Mouse (Mus musculus): Measurements from ENCODE around the gene Pcyt1a.

Gene Pcyt1a

DNA sequence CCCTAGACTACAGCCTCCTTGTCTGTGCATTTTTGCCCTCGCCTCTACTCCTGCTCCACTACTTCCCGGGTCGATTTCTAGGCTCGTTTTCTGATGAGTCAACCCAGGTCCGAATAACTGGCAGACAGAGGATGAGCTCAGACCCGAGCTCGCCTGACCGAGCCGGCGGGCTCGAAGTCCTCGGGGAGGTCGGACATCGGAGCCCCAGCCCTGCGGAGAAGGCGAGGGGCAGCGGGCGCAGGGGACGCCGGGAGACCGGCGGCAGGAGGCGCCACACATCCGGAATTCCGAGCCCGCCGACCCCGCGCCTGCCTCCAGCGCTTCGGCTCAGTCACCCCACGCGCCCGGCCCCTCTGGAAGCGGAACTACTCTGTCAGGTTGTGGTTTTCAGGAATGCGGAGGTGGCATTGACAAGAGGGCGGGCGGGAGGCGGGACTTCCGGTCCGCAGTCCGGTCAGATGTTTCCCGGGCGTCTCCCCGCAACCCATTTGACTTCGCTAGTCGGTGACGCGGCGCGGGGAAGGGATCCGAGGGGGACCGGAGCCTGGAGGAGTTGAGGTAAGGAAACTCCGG, at the start of gene Pcyt1a:
Gene Pcyt1a, plus strand, starts transcription at position 448 of the 573 bp plus-strand sequence.
- peak; percentile 93 to 98 for DNase-seq (ENCODE audit: inconsistent age in 2 of 2, low spot score in 1 of 2)

DNA sequence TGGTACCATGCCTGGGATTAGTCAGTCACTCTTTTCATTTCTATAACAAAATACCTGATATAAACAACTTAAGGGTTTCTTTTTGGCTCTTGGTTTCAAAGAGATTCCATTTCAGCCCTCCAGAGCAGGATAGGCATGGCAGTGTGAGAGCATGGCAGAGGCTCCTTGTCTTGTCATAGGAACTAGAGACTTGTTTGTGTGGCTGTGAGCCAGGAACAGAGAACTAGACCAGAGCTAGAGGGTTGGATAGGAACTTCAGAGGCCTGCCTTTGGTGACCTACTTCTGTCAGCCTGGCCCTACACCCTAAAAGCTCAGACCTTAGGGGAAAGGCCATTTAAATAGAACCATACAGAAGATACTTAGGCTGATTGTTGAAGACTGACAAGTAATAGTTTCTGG, 47.8 kb upstream of the Pcyt1a start:
- DNase-seq (ENCODE audit: inconsistent age in 2 of 2, low spot score in 1 of 2): no peak

DNA sequence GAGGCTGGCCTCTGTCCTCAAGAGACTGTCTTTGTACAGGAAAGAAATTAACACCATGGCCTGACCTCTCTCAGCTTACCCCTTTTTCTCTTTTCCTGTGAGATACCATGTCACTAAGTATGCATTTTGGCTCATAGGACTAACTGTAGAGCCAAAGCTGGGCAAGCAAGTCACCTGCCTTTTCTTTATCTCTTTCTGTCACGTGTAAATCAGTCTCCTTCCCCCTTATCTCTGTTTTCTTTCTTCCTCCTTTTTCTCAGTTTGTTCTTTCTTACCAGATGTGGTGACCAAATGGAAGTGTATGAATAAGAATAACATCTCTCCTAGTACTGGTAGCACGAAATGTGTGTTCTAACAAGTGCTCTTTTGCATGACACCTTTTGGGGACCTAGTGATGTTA, 45.8 kb upstream of the Pcyt1a start:
- DNase-seq (ENCODE audit: inconsistent age in 2 of 2, low spot score in 1 of 2): no peak

DNA sequence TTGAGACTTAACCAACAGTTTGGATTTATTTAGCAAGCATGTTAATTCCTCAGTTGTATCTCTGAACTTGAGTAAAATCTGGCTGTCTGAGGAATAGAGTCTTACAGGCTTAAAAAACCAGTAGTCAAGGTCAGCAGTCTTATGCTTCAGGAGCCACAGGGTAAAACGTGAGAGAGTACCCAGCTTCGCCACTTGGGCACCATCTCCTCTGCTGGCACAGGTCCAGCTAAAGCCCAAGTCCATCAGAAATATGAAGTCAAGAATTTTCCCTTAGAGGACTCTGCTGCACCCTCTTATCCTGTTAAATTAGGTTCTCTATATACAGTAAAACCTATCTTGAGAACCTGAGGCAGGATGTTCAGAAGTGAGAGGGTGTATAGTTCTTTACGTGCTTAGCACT, 43.9 kb upstream of the Pcyt1a start:
- no peak for DNase-seq (ENCODE audit: inconsistent age in 2 of 2, low spot score in 1 of 2)

DNA sequence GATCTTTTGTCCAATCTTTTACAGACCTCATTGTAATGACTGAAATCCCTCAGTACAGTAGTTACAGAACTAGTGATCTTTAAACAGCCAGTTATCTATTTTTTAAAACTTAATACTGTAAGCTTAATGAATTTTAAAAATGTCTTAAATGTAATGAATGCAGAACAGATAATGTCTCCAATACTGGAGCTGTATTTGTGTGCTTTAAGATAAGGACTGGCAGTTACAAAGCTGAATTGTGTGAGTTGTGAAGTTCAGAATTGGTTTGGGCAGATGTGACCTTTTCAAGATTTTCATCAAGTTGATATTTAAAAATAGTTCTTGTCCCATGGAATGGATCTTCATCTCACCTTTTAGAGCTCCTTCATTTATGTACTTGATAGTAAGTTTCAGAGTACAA, 41.7 kb upstream of the Pcyt1a start:
- DNase-seq (ENCODE audit: inconsistent age in 2 of 2, low spot score in 1 of 2): no peak

DNA sequence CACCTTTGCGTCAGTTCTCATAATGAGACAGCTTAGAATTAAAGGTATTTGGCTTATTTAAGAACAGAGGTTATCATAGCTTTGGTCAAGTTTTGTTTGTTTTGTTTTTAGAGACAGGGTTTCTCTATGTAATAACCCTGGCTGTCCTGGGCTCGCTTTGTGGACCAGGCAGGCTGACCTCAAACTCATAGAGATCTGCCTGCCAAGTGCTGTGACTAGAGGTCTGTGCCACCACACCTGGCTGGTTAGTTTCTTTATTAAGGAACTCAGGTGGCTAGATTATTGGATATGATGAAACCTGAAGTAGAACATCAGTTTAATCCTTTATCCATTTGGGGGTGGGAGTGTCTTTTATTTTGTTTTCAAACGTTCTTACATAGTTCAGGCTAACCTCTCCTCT, 40.9 kb upstream of the Pcyt1a start:
- no peak for DNase-seq (ENCODE audit: inconsistent age in 2 of 2, low spot score in 1 of 2)

DNA sequence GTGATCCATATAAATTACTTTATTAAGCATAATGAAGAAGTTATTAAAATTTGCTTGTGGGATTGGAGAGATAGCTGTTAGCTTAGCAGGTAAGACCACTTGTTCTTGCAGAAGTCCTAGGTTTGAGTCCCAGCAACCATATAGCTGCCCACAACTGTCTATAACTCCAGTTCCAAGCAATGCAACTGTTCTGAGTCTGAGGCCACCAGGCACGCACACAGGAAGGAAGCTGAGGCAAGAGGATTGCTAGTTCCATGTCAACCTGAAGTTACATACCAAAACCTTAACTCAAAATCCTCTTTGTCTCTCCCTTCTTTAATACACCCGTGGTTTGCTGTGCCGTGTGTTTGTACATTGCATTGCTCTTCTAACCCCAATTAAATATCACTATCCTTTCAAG, 39.8 kb upstream of the Pcyt1a start:
- no peak for DNase-seq (ENCODE audit: inconsistent age in 2 of 2, low spot score in 1 of 2)

DNA sequence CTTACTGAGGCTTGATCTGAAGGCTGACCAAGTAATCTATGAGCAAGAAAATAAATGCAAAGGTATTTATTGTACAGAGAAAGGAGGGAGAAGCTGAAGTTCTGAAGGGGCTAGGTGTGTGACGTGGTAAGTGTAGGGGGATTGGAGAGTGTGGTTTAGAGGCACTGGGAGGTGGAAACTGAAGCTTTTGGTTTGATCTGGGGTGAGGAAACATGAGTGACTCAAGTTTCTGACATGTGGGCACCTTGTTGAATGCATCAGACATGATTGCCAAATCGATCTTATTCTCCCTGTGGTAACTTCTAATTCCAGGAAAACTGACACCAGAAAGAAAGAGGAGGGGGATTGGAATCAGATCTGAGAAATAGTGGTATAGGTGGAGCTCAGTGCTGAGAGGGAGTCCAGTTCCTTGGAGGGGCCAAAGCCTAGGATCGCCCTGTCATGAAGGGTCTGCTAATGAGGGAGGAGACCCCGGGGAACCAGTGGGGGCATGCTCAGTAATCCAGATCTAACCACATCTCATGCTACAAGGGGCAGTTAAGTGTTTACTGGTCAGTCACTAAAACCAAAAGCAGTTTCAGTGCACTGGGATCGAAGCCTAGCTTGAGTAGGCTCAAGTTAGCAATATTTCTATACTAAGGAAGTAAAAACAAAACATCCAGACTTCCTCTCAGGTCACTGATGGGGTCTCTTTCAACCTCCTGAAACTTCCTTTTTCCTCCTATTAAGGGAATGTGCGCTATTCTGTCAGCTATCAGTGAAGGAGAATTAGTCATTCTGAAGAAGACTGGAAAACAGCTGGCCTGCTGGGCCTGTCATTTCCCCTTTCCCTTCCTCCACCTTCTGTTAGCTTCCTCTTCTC, 34.8 kb upstream of the Pcyt1a start:
- DNase-seq (ENCODE audit: inconsistent age in 2 of 2, low spot score in 1 of 2): peak in 1 of 2 experiments; percentile 54

DNA sequence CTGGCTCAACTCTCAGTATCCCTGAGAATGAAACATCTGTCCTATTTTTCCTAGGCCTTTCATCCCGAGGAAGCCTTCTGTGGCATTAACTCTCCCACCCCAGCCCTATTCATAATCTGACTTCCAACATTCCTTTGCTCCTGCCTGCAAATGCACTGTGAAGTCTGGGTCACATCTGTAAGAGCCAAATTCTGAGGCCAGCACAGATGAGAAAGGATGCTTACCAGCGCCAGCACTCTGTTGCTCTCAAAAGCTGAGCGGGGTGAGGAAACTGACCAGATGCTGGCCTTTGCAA, 34.2 kb upstream of the Pcyt1a start:
- peak in 1 of 2 experiments; percentile 36 for DNase-seq (ENCODE audit: inconsistent age in 2 of 2, low spot score in 1 of 2)

DNA sequence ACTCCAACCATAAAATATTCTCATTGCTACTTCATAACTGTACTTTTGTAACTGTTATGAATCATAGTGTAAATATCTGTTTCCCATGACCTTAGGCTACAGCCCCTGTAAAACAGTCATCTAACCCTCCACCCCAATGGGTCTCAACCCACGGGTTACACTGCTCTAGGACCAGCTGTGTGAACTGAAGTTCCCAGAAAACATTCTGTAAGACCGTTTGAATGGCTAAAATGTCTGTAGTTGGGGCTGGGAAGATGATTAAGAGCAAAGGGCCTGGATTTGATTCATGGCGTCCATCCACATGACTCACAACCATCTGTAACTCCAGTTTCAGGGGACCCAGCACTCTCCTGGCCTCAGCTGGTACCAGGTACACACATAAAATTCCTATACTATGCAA, 32.5 kb upstream of the Pcyt1a start:
- DNase-seq (ENCODE audit: inconsistent age in 2 of 2, low spot score in 1 of 2): peak in 1 of 2 experiments; percentile 85

DNA sequence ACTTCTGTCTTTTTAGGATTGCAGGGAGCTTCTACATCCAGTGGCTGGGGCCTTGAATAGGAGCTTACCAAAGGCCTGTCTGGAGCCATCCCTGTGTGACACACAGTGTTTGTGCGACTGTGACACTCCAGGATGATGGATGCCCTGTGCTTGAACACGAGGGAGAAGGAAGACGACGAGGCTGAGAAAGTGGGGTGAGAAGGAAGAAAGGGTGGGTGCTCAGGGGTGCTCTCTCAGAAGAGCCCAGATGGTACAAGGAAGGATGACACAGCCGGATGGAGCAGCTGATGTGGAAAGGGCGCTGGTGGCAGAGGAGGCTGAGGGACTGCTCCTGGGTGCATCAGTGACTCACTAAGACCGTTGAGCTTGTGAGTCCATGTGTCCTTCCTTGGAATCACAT, 30.5 kb upstream of the Pcyt1a start, which contains the start of gene Tm4sf19:
Gene Tm4sf19, plus strand, starts transcription at position 240 of the 400 bp plus-strand sequence.
- peak in 1 of 2 experiments; percentile 55 for DNase-seq (ENCODE audit: inconsistent age in 2 of 2, low spot score in 1 of 2)

DNA sequence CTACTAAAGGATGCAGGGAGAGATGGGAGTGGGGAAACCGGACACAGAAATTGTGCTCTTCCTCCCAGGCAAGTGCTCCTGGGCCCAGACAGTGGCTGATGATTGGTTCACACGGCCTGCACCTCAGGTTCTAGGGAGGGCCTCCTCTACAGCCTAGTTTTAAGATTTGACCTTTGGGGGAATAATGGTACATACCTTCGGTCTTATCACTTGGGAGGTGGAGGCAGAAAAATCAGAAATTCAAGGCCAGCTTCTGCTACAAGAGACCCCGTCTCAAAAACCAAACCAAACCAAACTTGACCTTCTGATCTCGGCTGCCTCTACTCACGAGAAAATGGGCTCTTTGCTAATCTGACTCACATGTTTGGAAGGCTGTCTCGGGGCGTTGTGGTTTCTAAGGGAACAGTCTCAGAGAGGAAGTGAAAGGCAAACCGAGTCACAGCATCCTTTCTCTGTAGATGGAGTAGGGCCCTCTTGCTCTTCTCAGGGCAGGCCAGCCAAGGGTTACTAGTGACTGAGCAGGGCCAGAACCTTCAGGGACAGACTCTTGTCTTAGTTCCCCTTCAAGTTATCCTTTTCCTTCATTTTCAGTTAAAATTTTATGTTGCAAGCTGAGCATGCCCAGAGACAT, 29.3 kb upstream of the Pcyt1a start:
- peak in 1 of 2 experiments; percentile 33 for DNase-seq (ENCODE audit: inconsistent age in 2 of 2, low spot score in 1 of 2)

DNA sequence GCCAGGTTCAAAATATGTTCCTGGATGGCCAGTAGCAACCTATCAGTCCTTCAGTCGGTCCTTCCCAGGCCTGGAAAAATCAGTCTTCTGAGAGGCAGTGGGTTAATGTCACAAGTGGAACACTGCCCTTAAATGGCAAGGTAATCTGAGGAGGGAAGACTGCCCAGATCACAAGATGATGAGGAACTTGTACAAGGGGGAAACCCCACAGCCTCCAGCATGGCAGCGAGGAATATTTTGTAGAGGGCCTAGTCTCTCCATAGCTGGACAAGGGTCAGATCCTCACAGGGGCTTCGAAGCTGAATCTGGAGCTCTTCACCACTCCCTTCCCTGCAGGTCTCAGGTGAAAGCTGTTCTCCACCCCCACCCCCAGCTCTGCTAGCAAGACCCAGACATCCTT, 27.9 kb upstream of the Pcyt1a start:
- no peak for DNase-seq (ENCODE audit: inconsistent age in 2 of 2, low spot score in 1 of 2)

DNA sequence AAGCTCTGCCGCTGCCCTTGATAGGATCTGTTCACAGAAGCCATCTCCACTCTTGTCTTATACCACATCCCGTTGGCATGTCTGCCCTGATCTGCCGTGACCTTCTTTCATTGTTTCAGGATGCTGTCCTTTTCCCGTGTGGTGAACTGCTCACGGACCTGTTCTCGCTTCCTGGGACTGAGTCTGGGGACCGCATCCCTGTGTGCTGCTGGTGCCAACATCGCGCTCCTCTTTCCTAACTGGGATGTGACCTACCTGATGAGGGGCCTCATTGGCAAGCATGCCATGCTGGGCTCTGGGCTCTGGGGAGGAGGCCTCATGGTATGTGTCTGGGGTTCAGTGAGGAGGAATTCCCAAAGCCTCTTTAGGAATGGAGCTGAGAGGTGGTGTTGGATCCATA, 25.0 kb upstream of the Pcyt1a start:
- DNase-seq (ENCODE audit: inconsistent age in 2 of 2, low spot score in 1 of 2): no peak

DNA sequence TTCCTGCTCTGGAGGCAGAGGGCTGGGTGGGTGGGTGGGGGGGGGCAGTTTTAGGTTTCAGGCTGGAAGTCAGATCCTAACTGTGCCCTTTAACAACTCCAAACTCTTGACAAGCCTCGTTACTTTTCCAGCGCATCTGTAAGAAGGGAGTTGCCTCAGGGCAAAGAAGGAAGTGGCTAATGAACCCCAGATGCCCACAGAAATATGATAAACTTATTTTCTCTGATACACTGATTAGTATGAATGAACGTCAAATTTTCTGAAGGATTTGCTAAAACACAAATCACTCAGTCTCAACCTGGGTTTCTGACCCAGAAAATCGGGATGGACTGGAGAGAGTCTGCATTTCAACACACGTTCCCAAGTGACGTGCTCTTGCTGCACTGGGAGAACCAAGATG, 24.1 kb upstream of the Pcyt1a start:
- no peak for DNase-seq (ENCODE audit: inconsistent age in 2 of 2, low spot score in 1 of 2)

DNA sequence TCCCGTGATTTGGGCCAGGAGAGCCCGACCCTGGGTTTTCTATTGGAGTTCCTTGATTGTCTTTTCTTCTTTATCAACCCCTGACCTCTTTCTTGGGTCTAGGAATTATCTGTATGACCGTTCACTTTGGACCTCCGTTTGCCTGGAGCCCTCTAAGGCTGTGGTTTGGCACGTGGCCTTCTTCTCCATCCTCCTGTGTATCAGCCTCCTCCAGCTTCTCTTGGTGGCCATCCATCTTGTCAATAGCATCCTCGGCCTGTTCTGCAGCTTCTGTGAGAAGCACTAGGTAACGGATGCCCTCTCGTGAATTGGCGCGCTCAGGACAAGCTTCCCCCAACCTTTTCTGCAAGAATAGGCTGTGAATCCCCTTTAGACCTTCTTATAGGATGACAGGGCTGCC, 23.0 kb upstream of the Pcyt1a start:
- DNase-seq (ENCODE audit: inconsistent age in 2 of 2, low spot score in 1 of 2): no peak

DNA sequence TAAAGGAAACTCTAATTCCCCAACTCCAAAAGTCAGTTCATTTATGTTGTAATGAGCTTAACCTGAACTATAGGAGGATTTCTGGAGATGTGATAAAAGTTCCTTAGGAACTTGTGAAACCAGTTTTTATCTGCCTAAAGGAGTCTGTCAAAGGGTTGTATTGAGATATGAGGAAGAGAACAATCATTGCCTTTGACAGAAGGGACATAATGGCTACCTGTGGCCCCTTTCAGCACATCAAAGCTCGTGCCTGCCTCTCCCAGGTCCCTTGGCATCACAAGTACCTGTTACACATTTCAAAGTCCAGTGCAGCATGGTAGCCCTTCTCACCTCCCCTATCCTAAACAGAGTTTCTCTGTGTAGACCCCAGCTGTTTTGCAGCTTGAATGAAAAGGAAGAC, 13.3 kb upstream of the Pcyt1a start:
- DNase-seq (ENCODE audit: inconsistent age in 2 of 2, low spot score in 1 of 2): no peak

DNA sequence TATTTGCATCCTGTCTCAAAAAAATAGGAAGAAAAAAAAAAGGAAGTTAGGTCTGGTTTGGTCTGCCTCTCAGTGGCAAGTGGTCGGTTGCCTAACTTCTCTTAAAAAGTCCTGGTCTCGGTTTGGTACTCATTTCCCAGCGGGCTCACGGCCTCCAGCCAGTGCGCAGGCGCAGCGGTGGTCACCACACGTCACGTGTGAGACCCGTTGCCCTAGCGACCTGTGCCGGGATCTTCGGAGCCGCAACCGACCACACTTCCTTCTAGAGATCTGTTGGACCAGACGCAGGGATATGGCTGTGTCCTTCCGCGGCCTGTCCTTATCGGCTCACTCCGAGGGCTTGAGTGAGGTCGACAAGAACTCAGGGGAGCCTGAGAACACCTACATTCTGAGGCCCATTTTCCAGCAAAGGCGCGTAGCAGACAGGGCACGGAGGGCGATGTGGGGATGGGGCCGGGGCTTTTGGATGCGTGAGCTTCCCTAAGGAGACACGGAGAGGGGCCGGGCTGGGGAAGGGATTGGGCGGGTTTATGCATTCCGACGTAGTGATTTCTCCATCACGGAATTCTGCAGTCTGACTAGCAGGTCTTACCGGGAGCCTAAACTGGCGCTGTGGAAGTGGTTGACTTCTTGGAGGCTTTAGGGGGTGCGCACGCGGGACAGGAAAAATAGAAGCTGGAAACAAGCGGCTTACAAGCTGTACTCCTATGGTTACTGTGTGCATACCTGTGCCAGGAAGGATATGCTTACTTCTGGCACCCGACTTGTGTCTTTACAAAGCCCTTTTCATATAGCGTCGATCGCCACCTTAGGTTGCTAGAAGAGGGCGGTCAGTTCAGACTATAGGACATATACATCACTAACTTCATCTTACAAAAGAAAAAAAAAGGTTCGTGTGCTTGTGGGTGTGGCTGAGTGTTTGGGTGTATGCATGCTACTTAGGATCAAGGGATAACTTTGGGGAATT, 10.9 kb upstream of the Pcyt1a start, which contains the start of gene Tctex1d2:
Gene Tctex1d2, plus strand, starts transcription at position 186 of the 967 bp plus-strand sequence.
- DNase-seq (ENCODE audit: inconsistent age in 2 of 2, low spot score in 1 of 2): peak; percentile 96 to 97

DNA sequence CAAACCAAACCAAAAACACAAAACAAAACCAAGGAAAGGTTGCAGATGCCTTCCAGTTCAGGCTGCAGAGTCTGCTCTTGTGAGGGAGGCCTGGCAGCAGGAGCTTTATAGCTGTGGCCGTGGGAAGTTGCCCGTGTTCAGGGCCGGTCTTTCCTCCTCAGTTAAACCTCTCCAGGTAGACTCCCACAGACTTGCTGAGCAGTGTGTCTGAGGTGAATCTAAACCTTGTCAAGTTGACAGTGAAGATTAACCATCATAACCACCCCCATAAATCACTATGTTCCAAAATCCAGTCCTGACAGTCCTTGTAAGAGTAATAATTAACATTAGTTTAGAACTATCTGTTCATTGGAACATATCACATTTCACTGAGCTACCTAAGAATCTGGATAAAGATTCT, 3.2 kb upstream of the Pcyt1a start:
- no peak for DNase-seq (ENCODE audit: inconsistent age in 2 of 2, low spot score in 1 of 2)

DNA sequence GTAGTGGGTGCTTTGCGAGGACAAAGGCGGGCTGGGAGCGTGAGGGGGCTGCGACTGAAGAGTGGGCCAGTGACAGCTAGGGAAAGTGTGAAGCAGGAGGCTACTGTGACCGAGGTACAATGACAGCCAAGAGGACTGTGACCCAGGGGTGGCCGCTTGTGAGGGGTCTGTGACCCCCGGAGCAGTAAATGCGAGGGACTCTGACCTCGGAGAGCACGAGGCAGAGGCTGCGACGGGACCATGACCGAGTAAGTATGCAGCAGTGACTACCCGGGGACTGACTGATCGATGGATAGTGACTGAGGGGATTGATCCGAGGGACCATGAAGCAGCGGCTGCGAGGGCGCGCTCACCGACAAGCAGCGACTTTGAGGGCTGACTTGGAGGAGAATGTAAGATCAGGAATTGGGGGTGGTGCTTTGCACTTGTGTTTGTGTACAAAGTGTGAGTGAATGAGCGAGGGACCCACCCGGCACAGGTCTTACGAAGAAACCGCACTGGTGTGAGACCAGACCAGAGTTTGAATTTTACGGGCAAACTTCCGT, 398 bp downstream of the Pcyt1a start:
- no peak for DNase-seq (ENCODE audit: inconsistent age in 2 of 2, low spot score in 1 of 2)

DNA sequence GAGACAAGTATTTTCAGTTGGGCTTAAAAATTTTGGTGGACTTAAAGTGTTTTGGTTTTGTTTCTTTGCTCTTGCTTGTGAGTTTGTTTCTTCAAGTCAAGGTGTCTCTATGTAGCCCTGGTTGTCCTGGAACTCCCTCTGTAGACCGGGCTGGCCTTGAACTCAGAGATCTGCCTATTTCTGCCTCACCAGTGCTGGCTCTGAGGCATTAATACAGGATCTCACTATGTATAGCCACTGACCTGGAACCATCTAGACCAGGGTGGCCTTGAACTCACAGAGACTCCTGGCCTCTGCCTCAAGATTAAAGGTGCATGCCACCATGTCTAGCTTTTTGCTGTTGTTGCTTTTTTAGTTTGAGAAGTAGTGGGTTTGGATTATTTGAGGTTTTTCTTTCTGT, 1.2 kb downstream of the Pcyt1a start:
- peak in 1 of 2 experiments; percentile 58 for DNase-seq (ENCODE audit: inconsistent age in 2 of 2, low spot score in 1 of 2)

Measured in adrenal gland, adult (tissue).